Mouse (Mus musculus): ENCODE measurements around the gene Rarb. TPM values are rescaled to one million over a fixed set of nuclear protein-coding genes. Genes with fewer than 3 reads are reported as not detected.
A peak's percentile ranks its signal among the peaks of the same experiment; 100 is the strongest.

The Rarb gene
- polyA plus RNA-seq, 1 experiment from 2014 or later, result 37.2 TPM

DNA sequence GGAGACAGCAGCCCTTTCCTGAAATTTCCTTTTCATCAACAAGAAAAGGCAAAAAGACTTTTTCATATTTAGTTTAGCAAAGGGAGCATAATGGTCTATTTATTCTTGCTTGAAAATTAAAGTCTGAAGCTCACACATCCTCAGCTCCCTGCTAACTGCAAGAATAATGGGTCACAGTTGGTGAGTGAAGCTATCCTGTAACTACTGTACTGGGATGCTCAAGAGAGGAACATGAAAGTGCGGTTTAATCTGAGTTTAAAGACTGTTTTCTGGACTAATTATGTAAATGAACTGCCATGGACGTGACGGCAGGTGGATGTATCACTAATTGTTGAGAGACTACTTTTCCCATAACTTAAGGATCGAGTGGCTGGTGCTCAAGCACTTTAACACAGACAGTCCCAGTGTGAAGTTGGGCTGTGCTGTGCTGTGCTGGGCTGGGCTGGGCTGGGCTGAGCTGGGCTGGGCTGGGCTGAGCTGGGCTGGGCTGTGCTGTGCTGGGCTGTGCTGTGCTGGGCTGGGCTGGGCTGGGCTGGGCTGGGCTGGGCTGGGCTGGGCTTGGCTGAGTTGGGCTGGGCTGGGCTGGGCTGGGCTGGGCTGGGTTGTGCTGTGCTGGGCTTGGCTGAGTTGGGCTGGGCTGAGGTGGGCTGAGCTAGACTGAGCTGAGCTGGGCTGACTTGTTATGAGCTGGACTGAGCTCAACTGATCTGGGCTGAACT lies 370.5 kb downstream of the Rarb start:
- no peaks in the 10 kb centered on the region for H3K9me3 ChIP-seq
- no peak overlapping the region for H3K9ac ChIP-seq
- no peaks in the 10 kb centered on the region for H3K36me3 ChIP-seq
- WGBS, result 46% methylated on average over 4 of the region's 4 CpGs
- H3K27me3 ChIP-seq, result no peaks in the 10 kb centered on the region
- H3K4me2 ChIP-seq (replicated peaks), result no peak overlapping the region
- H3K4me1 ChIP-seq, result 0 out of 2 replicates have a peak, but pooled peaks cover 3% of the 10 kb centered on the region
- H3K4me3 ChIP-seq, result no peak overlapping the region
- peak; percentile 95 for ATAC-seq (ENCODE audit: insufficient number of reproducible peaks, insufficient read depth, low FRiP score, low TSS enrichment)
- H3K27ac ChIP-seq, result no peak overlapping the region

DNA sequence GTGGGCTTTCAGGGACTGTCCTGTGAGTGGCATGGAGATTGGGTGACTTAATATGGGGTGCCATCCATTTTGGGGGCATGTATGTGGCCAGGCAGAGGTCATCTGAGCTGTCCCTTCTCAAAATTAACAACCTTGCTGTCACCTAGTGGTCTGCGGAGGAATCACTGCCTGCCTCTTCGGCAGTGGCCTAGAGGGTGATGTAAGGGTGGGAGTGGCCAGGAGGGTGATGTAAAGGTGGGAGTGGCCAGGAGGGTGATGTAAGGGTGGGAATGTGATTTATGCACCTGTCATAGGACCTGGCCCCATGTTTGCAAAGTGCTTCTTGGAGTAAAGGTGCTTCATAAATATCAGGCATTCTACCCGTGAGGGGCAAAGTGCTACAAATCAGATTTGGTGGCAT lies 371.4 kb downstream of the Rarb start:
- no peak overlapping the region for H3K27ac ChIP-seq
- WGBS, result 30% methylated on average over 3 of the region's 3 CpGs
- no peaks in the 10 kb centered on the region for H3K27me3 ChIP-seq
- H3K36me3 ChIP-seq, result no peaks in the 10 kb centered on the region
- no peaks in the 10 kb centered on the region for H3K9me3 ChIP-seq
- ATAC-seq (ENCODE audit: insufficient number of reproducible peaks, insufficient read depth, low FRiP score, low TSS enrichment), result no peak
- no peak overlapping the region for H3K4me2 ChIP-seq (replicated peaks)
- 0 out of 2 replicates have a peak, but pooled peaks cover 3% of the 10 kb centered on the region for H3K4me1 ChIP-seq
- H3K4me3 ChIP-seq, result no peak overlapping the region
- H3K9ac ChIP-seq, result no peak overlapping the region

DNA sequence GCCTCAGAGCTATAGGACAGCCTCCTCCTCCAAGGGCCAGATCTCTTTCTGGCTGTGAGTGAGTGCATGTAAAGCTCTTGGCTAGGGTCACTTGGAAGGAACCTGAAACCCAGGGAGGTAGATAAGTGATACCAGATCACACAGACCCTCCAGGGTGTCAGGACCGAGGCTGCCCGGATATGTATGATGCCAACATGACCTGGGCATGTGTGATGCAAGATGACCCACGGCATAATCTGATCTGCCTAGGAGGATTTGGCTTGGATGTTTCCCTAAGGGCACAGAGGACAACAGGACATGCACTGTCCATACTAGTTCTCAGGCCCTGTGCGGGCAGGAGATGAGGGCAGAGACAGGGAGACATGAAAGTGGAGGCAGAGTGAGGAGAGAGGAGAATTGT lies 374.1 kb downstream of the Rarb start:
- Histone ChIP-seq H3K4me3 (no peak overlapping the region), H3K9ac (no peak overlapping the region), H3K4me1 (peaks cover 3% of the 10 kb centered on the region; the same call in 1 of the 2 replicates), H3K27ac (no peak overlapping the region), H3K36me3 (no peaks in the 10 kb centered on the region), H3K27me3 (no peaks in the 10 kb centered on the region), H3K4me2 (replicated peaks) (no peak overlapping the region), H3K9me3 (no peaks in the 10 kb centered on the region)
- WGBS, result 77% methylated on average over 4 of the region's 4 CpGs
- no peak for ATAC-seq (ENCODE audit: insufficient number of reproducible peaks, insufficient read depth, low FRiP score, low TSS enrichment)

DNA sequence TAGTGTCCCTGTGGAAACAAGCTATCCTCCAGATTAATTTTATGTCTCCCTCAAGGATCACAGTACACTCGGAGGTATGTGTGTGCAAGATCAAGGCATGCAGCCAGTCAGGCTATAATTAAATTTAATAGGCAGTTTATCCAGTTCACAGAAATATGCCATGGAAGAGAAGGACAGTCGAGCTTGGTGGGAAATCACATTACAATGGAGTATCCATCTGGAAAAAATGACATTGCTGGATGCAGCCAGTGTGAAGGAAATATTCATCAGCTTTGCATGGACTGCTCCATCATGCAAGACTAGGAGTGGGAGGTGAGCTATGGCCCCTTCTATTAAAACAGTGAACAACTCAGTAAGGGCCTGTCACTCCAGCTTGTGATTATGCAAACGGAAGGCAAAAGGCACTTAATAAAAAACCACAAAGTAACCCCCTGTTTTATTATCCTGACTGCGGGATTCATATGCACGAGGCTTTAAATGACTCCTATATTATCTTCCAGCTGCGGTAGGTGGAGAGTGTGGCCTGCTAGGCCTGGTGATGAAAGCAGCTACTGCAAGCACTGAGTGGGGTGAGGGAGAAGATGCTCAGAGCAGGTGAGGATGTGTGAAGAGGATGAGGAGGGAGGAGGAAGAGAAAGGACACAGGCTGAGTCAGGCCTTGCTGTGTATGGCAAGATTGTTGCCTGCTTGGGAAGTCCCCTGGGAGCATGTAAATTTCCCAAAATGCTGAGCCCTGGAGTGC lies 379.4 kb downstream of the Rarb start:
- Histone ChIP-seq H3K4me2 (replicated peaks) (no peak overlapping the region), H3K27me3 (no peaks in the 10 kb centered on the region), H3K27ac (no peak overlapping the region), H3K4me3 (no peak overlapping the region), H3K9ac (no peak overlapping the region), H3K4me1 (peaks cover 3% of the 10 kb centered on the region; the same call in 1 of the 2 replicates), H3K36me3 (peaks cover 13% of the 10 kb centered on the region; the same call in 1 of the 2 replicates), H3K9me3 (no peaks in the 10 kb centered on the region)
- no peak for ATAC-seq (ENCODE audit: insufficient number of reproducible peaks, insufficient read depth, low FRiP score, low TSS enrichment)
- 64% methylated on average over 6 of the region's 6 CpGs for WGBS

DNA sequence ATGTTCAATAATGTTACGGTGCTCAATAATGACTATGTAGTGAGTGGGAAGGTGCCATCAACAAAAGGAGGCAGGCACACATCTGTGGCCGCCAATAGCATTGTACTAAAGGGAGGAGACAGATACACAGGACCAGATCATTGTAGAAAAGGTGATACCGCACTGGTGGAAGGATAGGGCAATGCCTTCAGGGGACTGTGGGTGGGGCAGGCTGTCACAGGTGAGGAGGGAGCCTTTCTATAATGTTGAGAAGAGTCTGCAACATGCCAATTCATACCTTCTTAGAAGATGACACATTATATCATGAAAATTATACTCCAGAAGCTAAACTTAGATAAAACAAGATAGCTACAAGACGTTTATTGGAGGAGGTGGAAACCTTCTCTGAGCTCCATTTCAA lies 381.6 kb downstream of the Rarb start:
- H3K36me3 ChIP-seq, result peaks cover 18% of the 10 kb centered on the region; the same call in 1 of the 2 replicates
- H3K27ac ChIP-seq, result no peak overlapping the region
- H3K4me3 ChIP-seq, result no peak overlapping the region
- no peak overlapping the region for H3K4me2 ChIP-seq (replicated peaks)
- H3K9ac ChIP-seq, result no peak overlapping the region
- H3K27me3 ChIP-seq, result no peaks in the 10 kb centered on the region
- H3K4me1 ChIP-seq, result peaks cover 3% of the 10 kb centered on the region; the same call in 1 of the 2 replicates
- ATAC-seq (ENCODE audit: insufficient number of reproducible peaks, insufficient read depth, low FRiP score, low TSS enrichment), result no peak
- 92% methylated on average over 4 of the region's 4 CpGs for WGBS
- H3K9me3 ChIP-seq, result no peaks in the 10 kb centered on the region

DNA sequence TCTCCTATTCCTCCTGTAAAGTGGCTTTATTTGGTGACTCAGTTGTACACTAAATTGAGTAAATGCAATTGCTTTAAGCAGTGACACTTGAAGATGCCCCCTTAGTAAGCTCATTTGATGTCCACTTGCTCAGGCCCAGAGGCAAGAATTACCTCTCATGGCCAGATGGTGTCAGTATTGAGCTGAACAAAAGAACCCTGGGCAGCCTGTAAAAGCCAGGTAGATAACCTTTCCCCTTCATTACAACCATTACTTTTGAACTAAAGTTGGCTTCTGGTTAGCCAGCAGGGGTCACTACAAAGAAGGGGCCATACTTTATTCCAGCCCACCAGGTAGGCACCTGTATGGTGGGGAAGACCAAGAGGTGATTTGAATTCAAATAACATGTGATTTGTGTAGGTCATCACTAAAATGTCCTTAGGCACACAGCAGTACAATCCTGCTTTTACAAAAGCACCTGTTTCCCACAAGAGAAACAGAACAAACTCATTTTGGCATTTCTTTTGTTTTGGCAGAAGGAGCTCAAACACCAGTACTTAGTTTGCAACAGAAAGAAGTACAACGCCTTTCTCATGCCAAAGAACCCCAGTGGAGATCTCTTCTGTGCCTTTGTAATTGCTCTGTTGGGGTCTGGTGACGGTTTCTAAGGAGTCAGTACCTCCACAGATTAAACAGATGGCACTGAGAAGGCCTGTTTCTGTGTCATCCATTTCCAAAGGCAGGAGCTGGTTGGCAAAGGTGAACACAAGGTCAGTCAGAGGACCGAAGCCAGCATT lies 384.4 kb downstream of the Rarb start:
- H3K4me2 ChIP-seq (replicated peaks), result no peak overlapping the region
- no peaks in the 10 kb centered on the region for H3K27me3 ChIP-seq
- H3K9ac ChIP-seq, result no peak overlapping the region
- H3K4me1 ChIP-seq, result peaks cover 3% of the 10 kb centered on the region; the same call in 1 of the 2 replicates
- no peak overlapping the region for H3K4me3 ChIP-seq
- no peaks in the 10 kb centered on the region for H3K9me3 ChIP-seq
- H3K36me3 ChIP-seq, result peaks cover 36% of the 10 kb centered on the region
- WGBS, result 55% methylated on average over 3 of the region's 3 CpGs
- ATAC-seq (ENCODE audit: insufficient number of reproducible peaks, insufficient read depth, low FRiP score, low TSS enrichment), result no peak
- H3K27ac ChIP-seq, result no peak overlapping the region

DNA sequence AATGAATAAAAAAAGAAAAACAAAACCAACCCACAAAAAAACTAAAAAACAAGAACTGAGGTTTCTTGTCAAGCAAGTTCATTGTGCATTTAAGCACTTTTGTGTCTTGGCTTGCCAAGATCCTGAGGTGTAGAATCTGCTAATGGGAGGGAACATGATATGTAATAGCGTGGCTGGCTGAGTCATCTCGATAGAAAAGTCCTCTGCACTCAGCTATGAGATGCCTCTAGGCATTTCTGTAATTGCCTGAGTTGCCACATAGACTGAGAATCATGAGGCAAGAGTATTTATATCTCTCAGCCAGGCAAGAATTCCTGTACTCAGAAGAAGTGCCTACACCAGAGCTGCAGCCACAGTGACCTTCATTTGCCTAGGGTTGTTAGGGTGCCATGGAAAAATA lies 385.8 kb downstream of the Rarb start:
- no peak for ATAC-seq (ENCODE audit: insufficient number of reproducible peaks, insufficient read depth, low FRiP score, low TSS enrichment)
- 49% methylated on average over 2 of the region's 2 CpGs for WGBS

DNA sequence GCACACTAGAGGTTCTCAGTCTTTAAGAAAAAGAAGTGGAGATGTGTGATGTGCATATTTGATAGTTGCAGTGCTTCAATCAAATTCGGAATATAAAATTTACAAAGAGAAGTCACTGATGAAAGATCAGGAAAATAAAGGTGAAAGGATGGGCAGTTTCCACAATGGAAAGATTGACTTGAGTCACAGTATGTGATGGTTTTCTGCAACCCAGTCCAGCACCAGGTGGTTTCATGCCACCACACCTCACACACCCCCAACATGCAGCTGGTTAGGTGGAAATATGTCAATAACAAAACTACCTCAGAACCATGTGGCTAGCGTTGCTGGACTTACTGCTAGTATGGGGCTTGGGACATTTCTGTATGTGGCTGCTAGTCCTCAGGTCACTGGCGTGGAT lies 386.4 kb downstream of the Rarb start:
- Histone ChIP-seq H3K27me3 (no peaks in the 10 kb centered on the region), H3K4me3 (no peak overlapping the region), H3K4me1 (no peaks in the 10 kb centered on the region), H3K9ac (no peak overlapping the region), H3K36me3 (peaks cover 41% of the 10 kb centered on the region), H3K4me2 (replicated peaks) (no peak overlapping the region), H3K27ac (no peak overlapping the region), H3K9me3 (no peaks in the 10 kb centered on the region)
- ATAC-seq (ENCODE audit: insufficient number of reproducible peaks, insufficient read depth, low FRiP score, low TSS enrichment), result no peak
- WGBS, result 85% methylated on average over 3 of the region's 3 CpGs

More for the DNA sequence above, 385.8 kb downstream of the Rarb start:
- no peaks in the 10 kb centered on the region for H3K27me3 ChIP-seq
- no peak overlapping the region for H3K4me2 ChIP-seq (replicated peaks)
- H3K9ac ChIP-seq, result no peak overlapping the region
- no peaks in the 10 kb centered on the region for H3K4me1 ChIP-seq
- H3K4me3 ChIP-seq, result no peak overlapping the region
- no peaks in the 10 kb centered on the region for H3K9me3 ChIP-seq
- H3K27ac ChIP-seq, result no peak overlapping the region
- H3K36me3 ChIP-seq, result peaks cover 41% of the 10 kb centered on the region

- ATAC-seq (ENCODE audit: insufficient number of reproducible peaks, insufficient read depth, low FRiP score, low TSS enrichment), result no peak
- WGBS, result 68% methylated on average over 4 of the region's 4 CpGs
- H3K4me3 ChIP-seq, result no peak overlapping the region
- H3K4me2 ChIP-seq (replicated peaks), result no peak overlapping the region
- no peak overlapping the region for H3K27ac ChIP-seq
- no peaks in the 10 kb centered on the region for H3K9me3 ChIP-seq
- no peak overlapping the region for H3K9ac ChIP-seq
- no peaks in the 10 kb centered on the region for H3K27me3 ChIP-seq
- H3K36me3 ChIP-seq, result peaks cover 36% of the 10 kb centered on the region
- H3K4me1 ChIP-seq, result no peaks in the 10 kb centered on the region
Measured at GRCm38 (mm10) chr14:16431941-16432499, 386.9 kb downstream of the Rarb start.

DNA sequence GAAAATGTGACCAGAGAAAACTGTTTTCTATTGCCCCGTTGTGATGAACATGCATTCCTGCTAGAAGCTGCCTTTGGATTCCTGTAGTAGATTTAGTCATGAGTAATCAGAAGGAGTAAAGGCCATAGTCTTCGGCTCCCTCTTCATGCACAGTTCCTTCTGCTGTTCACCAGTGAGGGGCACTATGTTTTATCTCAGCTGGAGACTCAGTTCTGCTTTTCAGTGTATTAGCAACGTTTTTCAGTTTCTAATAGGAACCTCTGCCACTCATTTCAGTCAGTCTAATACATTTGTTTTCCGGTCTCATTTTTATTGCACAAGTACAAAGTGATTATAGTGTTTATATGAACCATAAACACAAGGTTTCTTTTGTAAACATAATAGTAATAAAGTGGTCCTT lies 391.4 kb downstream of the Rarb start:
- WGBS, result 83% methylated on average over 4 of the region's 4 CpGs

DNA sequence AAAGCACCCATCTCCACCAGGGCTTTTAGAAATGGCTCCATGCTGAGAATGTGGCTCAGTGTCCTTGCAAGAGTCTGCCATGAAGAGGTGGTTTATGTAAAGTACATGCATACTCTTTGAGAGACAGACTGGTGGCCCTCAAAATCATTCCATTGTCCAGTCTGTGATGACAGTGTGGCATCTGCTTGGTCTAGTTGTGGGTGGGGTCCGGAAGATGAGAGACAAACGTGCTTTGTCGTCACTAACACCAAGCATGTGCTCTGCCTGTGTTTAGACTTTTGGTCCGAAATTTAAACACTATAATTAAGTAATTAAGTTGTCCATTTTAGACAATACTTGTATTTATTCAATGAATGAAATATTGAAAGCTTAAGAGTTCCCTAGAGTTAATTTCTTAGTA lies 404.8 kb downstream of the Rarb start:
- Histone ChIP-seq H3K36me3 (peaks cover 33% of the 10 kb centered on the region), H3K4me1 (no peaks in the 10 kb centered on the region), H3K27me3 (no peaks in the 10 kb centered on the region), H3K4me2 (replicated peaks) (no peak overlapping the region), H3K27ac (no peak overlapping the region), H3K4me3 (no peak overlapping the region), H3K9ac (no peak overlapping the region), H3K9me3 (no peaks in the 10 kb centered on the region)
- 56% methylated on average over 4 of the region's 4 CpGs for WGBS
- no peak for ATAC-seq (ENCODE audit: insufficient number of reproducible peaks, insufficient read depth, low FRiP score, low TSS enrichment)

More for the DNA sequence above, 391.4 kb downstream of the Rarb start:
- no peak for ATAC-seq (ENCODE audit: insufficient number of reproducible peaks, insufficient read depth, low FRiP score, low TSS enrichment)
- H3K4me3 ChIP-seq, result no peak overlapping the region
- H3K4me1 ChIP-seq, result no peaks in the 10 kb centered on the region
- no peaks in the 10 kb centered on the region for H3K27me3 ChIP-seq
- no peak overlapping the region for H3K27ac ChIP-seq
- H3K9ac ChIP-seq, result no peak overlapping the region
- H3K4me2 ChIP-seq (replicated peaks), result no peak overlapping the region
- H3K9me3 ChIP-seq, result no peaks in the 10 kb centered on the region
- H3K36me3 ChIP-seq, result peaks cover 41% of the 10 kb centered on the region

All from embryonic facial prominence, embryonic 12.5 days (tissue).